Mouse (Mus musculus): ENCODE data around the gene Tbc1d2.

DNA sequence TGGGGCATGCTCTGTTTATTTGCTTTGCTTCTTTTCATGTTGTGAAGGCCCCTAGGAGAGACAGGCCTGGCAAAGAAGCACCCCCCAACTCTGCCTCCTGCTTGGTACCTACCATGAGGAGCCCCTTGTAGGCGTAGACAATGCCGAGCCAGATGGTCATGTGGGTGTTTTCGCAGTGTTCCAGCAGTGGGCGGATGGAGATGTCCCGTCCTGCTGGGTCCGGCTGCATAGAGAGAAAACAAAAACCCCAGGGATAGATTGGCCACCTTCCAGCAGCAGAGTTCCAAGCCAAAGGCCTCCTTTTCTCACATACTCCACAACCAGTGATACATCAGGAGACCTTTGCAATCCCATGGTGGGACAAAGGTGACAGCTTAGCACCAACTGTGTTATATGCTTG, 34.2 kb upstream of the Tbc1d2 start:
- TF ChIP-seq CTCF (conservative IDR thresholded peaks at IDR 0.05; ENCODE audit: low read length) (no peak), POU5F1 (IDR thresholded peaks at IDR 0.05; ENCODE audit: borderline replicate concordance, low read length) (no peak), NANOG (IDR thresholded peaks at IDR 0.05; ENCODE audit: borderline replicate concordance, low read length) (no peak)
